Mouse (Mus musculus): Measurements from ENCODE around the gene Smim7. TPM values are rescaled to one million over a fixed set of nuclear protein-coding genes. Genes with fewer than 3 reads are reported as not detected.

Smim7 gene
- polyA plus RNA-seq, 1 experiment from 2014 or later, result 97.4 TPM

- 90% methylated on average over 7 of the region's 7 CpGs for WGBS
- H3K27me3 ChIP-seq (ENCODE audit: low read depth, poor library complexity, severe bottlenecking), result no peaks in the 10 kb centered on the region
- peaks cover 17% of the 10 kb centered on the region; the same call in 1 of the 2 replicates for H3K36me3 ChIP-seq
- no peak for DNase-seq (ENCODE audit: low spot score)
- no peak overlapping the region for H3K4me3 ChIP-seq
- H3K27ac ChIP-seq, result no peak overlapping the region
- peaks cover 6% of the 10 kb centered on the region for H3K4me1 ChIP-seq
- no peaks in the 10 kb centered on the region for H3K9me3 ChIP-seq (replicated peaks)
Measured at GRCm38 (mm10) chr8:72517421-72517988, 53.4 kb downstream of the Smim7 start.

Small RNAs within 50 kb of the gene (microRNA-seq; reads per million reads assigned to microRNA genes)
- not detected for gene Gm28019

Other genes with a start within 250 kb of the Smim7 start
- 75.3 and 85.1 TPM in 2 replicates for gene Eps15l1, start 149.6 kb downstream of the Smim7 start, polyA plus RNA-seq (2016; fragmentation: Nextera tagmentation; extraction: Ambion mirVana)
- gene Calr3, start 127.2 kb downstream of the Smim7 start, polyA plus RNA-seq (2016; fragmentation: Nextera tagmentation; extraction: Ambion mirVana), result 0.54 and 0.90 TPM in 2 replicates
- 14.6 and 16.1 TPM in 2 replicates for gene 1700030K09Rik, start 127.2 kb downstream of the Smim7 start, polyA plus RNA-seq (2016; fragmentation: Nextera tagmentation; extraction: Ambion mirVana)
- gene Cherp, start 95.9 kb downstream of the Smim7 start, polyA plus RNA-seq (2016; fragmentation: Nextera tagmentation; extraction: Ambion mirVana), result 107 and 116 TPM in 2 replicates
- 30.5 and 31.0 TPM in 2 replicates for gene Slc35e1, start 78.5 kb downstream of the Smim7 start, polyA plus RNA-seq (2016; fragmentation: Nextera tagmentation; extraction: Ambion mirVana)
- 21.5 and 22.5 TPM in 2 replicates for gene Med26, start 22.8 kb downstream of the Smim7 start, polyA plus RNA-seq (2016; fragmentation: Nextera tagmentation; extraction: Ambion mirVana)
- gene Tmem38a, start 967 bp upstream of the Smim7 start, polyA plus RNA-seq (2016; fragmentation: Nextera tagmentation; extraction: Ambion mirVana), result 7.3 and 9.6 TPM in 2 replicates
- gene Nwd1, start 75.6 kb upstream of the Smim7 start, polyA plus RNA-seq (2016; fragmentation: Nextera tagmentation; extraction: Ambion mirVana), result 0.16 TPM in 1 of 2 replicates, not detected in the other
- 145 and 153 TPM in 2 replicates for gene Sin3b, start 152.2 kb upstream of the Smim7 start, polyA plus RNA-seq (2016; fragmentation: Nextera tagmentation; extraction: Ambion mirVana)
- 2.2 and 2.5 TPM in 2 replicates for gene F2rl3, start 190.8 kb upstream of the Smim7 start, polyA plus RNA-seq (2016; fragmentation: Nextera tagmentation; extraction: Ambion mirVana)

Measured in limb, embryonic 10.5 days (tissue).